Mouse (Mus musculus): ENCODE data around the gene Vmac.

GRCm38 (mm10) chr17:56673647-56674416, 44.0 kb downstream of the Vmac start:
- TF ChIP-seq CTCF (IDR thresholded peaks at IDR 0.05; ENCODE audit: low read depth, low read length) (no peak), POLR2A (IDR thresholded peaks at IDR 0.05; ENCODE audit: borderline replicate concordance, low read depth, low read length) (no peak)
